Mouse (Mus musculus) cortical plate, adult 2 months (tissue): ENCODE data around the gene Apof.

ENCODE experiments used
- CTCF ChIP-seq: fragments of 200-500 bp; IDR thresholded peaks from 2 replicates; pipeline ENCODE4 v1.5.1; 2011; ENCODE audit warnings: mild to moderate bottlenecking, control low read depth, low read length; ENCODE audit not compliant: insufficient read depth; ENCODE audit errors: extremely low read depth
- POLR2A ChIP-seq: fragments of 200-500 bp; IDR thresholded peaks from 2 replicates; pipeline ENCODE4 v1.6.1; 2011; ENCODE audit warnings: mild to moderate bottlenecking, low read length, control low read depth; ENCODE audit not compliant: insufficient read depth; ENCODE audit errors: extremely low read depth

GRCm38 (mm10) chr10:128298243-128298642, 29.8 kb downstream of the Apof start:
- no peak for TF ChIP-seq CTCF
- TF ChIP-seq POLR2A = no peak
